Mouse (Mus musculus) midbrain, postnatal 0 days (tissue): ENCODE measurements around the gene Sema6b. TPM values are rescaled to one million over a fixed set of nuclear protein-coding genes. Genes with fewer than 3 reads are reported as not detected.

ENCODE experiments used
- ATAC-seq: fragments of 200-750 bp; cut with Nextera tagmentation; 2 replicates; pipeline ENCODE4 v1.8.0; 2017; ENCODE audit warnings: moderate number of reproducible peaks, mild to moderate bottlenecking, moderate TSS enrichment, moderate library complexity; ENCODE audit not compliant: low FRiP score
- DNase-seq: peaks from one replicate; pipeline ENCODE4 v3.0.0-alpha.2; 2015; ENCODE audit warnings: low spot score
- H3K27ac ChIP-seq: fragments of 300-500 bp; sonication (generic); 2 replicates; pipeline ENCODE4 v1.5.1; 2014; ENCODE audit warnings: low read depth, mild to moderate bottlenecking, low read length, mixed read lengths
- H3K27me3 ChIP-seq: fragments of 300-500 bp; sonication (generic); 2 replicates; pipeline ENCODE4 v1.6.1; 2014; ENCODE audit warnings: low read length, control low read depth, mixed read lengths; ENCODE audit not compliant: insufficient read depth
- H3K36me3 ChIP-seq: fragments of 300-500 bp; sonication (generic); 2 replicates; pipeline ENCODE4 v1.6.1; 2014; ENCODE audit warnings: low read length, control low read depth, mixed read lengths; ENCODE audit not compliant: insufficient read depth
- H3K4me1 ChIP-seq: fragments of 300-500 bp; sonication (generic); 2 replicates; pipeline ENCODE4 v1.6.1; 2014; ENCODE audit warnings: mild to moderate bottlenecking, control low read depth, antibody characterized with exemption, low read length, mixed read lengths; ENCODE audit not compliant: insufficient read depth
- H3K4me2 ChIP-seq: fragments of 300-500 bp; sonication (generic); 2 replicates; pipeline ENCODE4 v1.6.1; 2014; ENCODE audit warnings: low read depth, mild to moderate bottlenecking, low read length, mixed read lengths; ENCODE audit not compliant: poor library complexity, severe bottlenecking
- H3K4me3 ChIP-seq: fragments of 300-500 bp; sonication (generic); 2 replicates; pipeline ENCODE4 v1.5.1; 2014; ENCODE audit warnings: low read depth, mild to moderate bottlenecking, low read length, moderate library complexity
- H3K9ac ChIP-seq: fragments of 300-500 bp; sonication (generic); replicated peaks from 2 replicates; pipeline ENCODE4 v1.6.1; 2014; ENCODE audit warnings: mild to moderate bottlenecking, low read length, moderate library complexity, mixed read lengths; ENCODE audit not compliant: poor library complexity, severe bottlenecking
- H3K9me3 ChIP-seq: fragments of 300-500 bp; sonication (generic); 2 replicates; pipeline ENCODE4 v1.6.1; 2016; ENCODE audit warnings: low read length, control low read depth
- CTCF ChIP-seq: IDR thresholded peaks from 2 replicates; pipeline ENCODE4 v1.5.1; 2016; ENCODE audit warnings: antibody characterized with exemption, mild to moderate bottlenecking
- WGBS: fragments of 180-500 bp; shearing (Covaris S2); extraction: QIAGEN DNeasy Blood & Tissue Kit; methylation state at CpG from one replicate; pipeline ENCODE4 v1.1.7; 2014; 5-methylcytosine and 5-hydroxymethylcytosine counted together
- polyA plus RNA-seq: library from polyadenylated mRNA; unstranded; fragments of >200 nt; fragmentation: Nextera tagmentation; extraction: Ambion mirVana; gene quantifications from 2 replicates; pipeline ENCODE4 v1.2.1, GENCODE M21; 2015
- total RNA-seq: library from RNA; depleted of rRNA; stranded (reverse); fragments of >200 nt; gene quantifications from 2 replicates; pipeline ENCODE4 v1.2.3, GENCODE M21; 2014

The Sema6b gene
- total and polyA plus RNA-seq, 2 experiments from 2014 or later = 17.4 to 106 TPM

- H3K4me1 ChIP-seq = no peaks in the 10 kb centered on the region
- TF ChIP-seq CTCF = no peak
- H3K9me3 ChIP-seq = no peaks in the 10 kb centered on the region
- WGBS = 96% methylated on average over 12 of the region's 12 CpGs
- H3K4me3 ChIP-seq = no peak overlapping the region
- H3K27ac ChIP-seq = no peak overlapping the region
- DNase-seq (no peak), ATAC-seq (no peak)
- H3K4me2 ChIP-seq = no peak overlapping the region
- H3K27me3 ChIP-seq = no peaks in the 10 kb centered on the region
- no peak overlapping the region for H3K9ac ChIP-seq
- peaks cover 63% of the 10 kb centered on the region for H3K36me3 ChIP-seq
These were observed 43.3 kb downstream of the Sema6b start for GRCm38 (mm10) chr17:56096883-56097282.

- Histone ChIP-seq H3K4me1 (no peaks in the 10 kb centered on the region), H3K36me3 (peaks cover 40% of the 10 kb centered on the region), H3K27ac (no peak overlapping the region), H3K27me3 (no peaks in the 10 kb centered on the region), H3K9me3 (no peaks in the 10 kb centered on the region), H3K4me2 (no peak overlapping the region), H3K9ac (no peak overlapping the region), H3K4me3 (no peak overlapping the region)
- WGBS = 100% methylated on average over 1 of the region's 1 CpGs
- no peak for TF ChIP-seq CTCF
- no peak for ATAC-seq
- DNase-seq = no peak
These were observed 47.3 kb downstream of the Sema6b start for GRCm38 (mm10) chr17:56092794-56093193.

GRCm38 (mm10) chr17:56092312-56092711, 47.8 kb downstream of the Sema6b start:
- Histone ChIP-seq H3K9ac (no peak overlapping the region), H3K27ac (no peak overlapping the region), H3K4me3 (no peak overlapping the region), H3K27me3 (no peaks in the 10 kb centered on the region), H3K36me3 (peaks cover 36% of the 10 kb centered on the region), H3K4me1 (no peaks in the 10 kb centered on the region), H3K4me2 (no peak overlapping the region), H3K9me3 (no peaks in the 10 kb centered on the region)
- ATAC-seq (no peak), DNase-seq (no peak)
- 100% methylated on average over 1 of the region's 1 CpGs for WGBS
- TF ChIP-seq CTCF = no peak

- no peaks in the 10 kb centered on the region for H3K9me3 ChIP-seq
- TF ChIP-seq CTCF = peak; percentile 9; the same call in 1 of the 2 replicates
- peak overlapping the region; percentile 98 for H3K4me3 ChIP-seq
- H3K27ac ChIP-seq = 0 out of 2 replicates have a peak overlapping the region, but pooled peaks have one; percentile 26
- DNase-seq (peak; percentile 90), ATAC-seq (peak; percentile 28)
- H3K4me2 ChIP-seq = peak overlapping the region; percentile 98
- H3K27me3 ChIP-seq = no peaks in the 10 kb centered on the region
- H3K4me1 ChIP-seq = peaks cover 16% of the 10 kb centered on the region
- no peaks in the 10 kb centered on the region for H3K36me3 ChIP-seq
- WGBS = 11% methylated on average over 8 of the region's 8 CpGs
- H3K9ac ChIP-seq = peak overlapping the region; percentile 81
These were observed 59.2 kb downstream of the Sema6b start for GRCm38 (mm10) chr17:56080781-56081585.

GRCm38 (mm10) chr17:56079921-56080320, 60.2 kb downstream of the Sema6b start:
- DNase-seq (no peak), ATAC-seq (no peak)
- Histone ChIP-seq H3K4me2 (peak overlapping the region; percentile 98), H3K27ac (peak overlapping the region; percentile 75), H3K4me1 (peaks cover 21% of the 10 kb centered on the region), H3K27me3 (no peaks in the 10 kb centered on the region), H3K9ac (peak overlapping the region; percentile 81), H3K36me3 (no peaks in the 10 kb centered on the region), H3K9me3 (no peaks in the 10 kb centered on the region), H3K4me3 (peak overlapping the region; percentile 98)
- 2% methylated on average over 11 of the region's 11 CpGs for WGBS
- no peak for TF ChIP-seq CTCF
